Mouse (Mus musculus): ENCODE measurements around the gene Serac1. TPM values are rescaled to one million over a fixed set of nuclear protein-coding genes. Genes with fewer than 3 reads are reported as not detected.

Serac1 gene
- total RNA-seq, 2 experiments from 2014 or later, result 16.1 to 21.3 TPM

Other genes starting within 250 kb of the Serac1 start
- gene Snx9, start 238.4 kb downstream of the Serac1 start, total RNA-seq (2021), result 10 to 100 TPM; 13.0 to 14.3 TPM
- 100 to 1,000 TPM in 1 of 2 experiments, 10 to 100 TPM in 1; 91.8 to 103 TPM for gene Synj2, start 138.5 kb downstream of the Serac1 start, total RNA-seq (2021)
- 100 to 1,000 TPM in 1 of 2 experiments, 10 to 100 TPM in 1; 99.7 to 112 TPM for gene Gtf2h5, start within 50 bp of the Serac1 start, total RNA-seq (2021)
- 100 to 1,000 TPM; 301 to 317 TPM for gene Tulp4, start 26.7 kb upstream of the Serac1 start, total RNA-seq (2021)
- 10 to 100 TPM; 62.0 to 70.5 TPM for gene Tmem181a, start 177.1 kb upstream of the Serac1 start, total RNA-seq (2021)
- 10 to 100 TPM in 1 of 2 experiments, 1 to 10 TPM in 1; 8.9 to 13.8 TPM for gene Dynlt1a, start 237.8 kb upstream of the Serac1 start, total RNA-seq (2021)

Measured in left cerebral cortex, postnatal 36 days (tissue).